Mouse (Mus musculus): ENCODE measurements around the gene Tmem117.

The Tmem117 gene

GRCm38 (mm10) chr15:94903188-94903587 lies 274.2 kb downstream of the Tmem117 start:
- no peak for DNase-seq

GRCm38 (mm10) chr15:94904672-94905407 lies 275.8 kb downstream of the Tmem117 start:
- no peak for DNase-seq

- no peak for DNase-seq
These were observed 292.6 kb downstream of the Tmem117 start for GRCm38 (mm10) chr15:94921672-94922071.

- no peak for DNase-seq
These were observed 299.0 kb downstream of the Tmem117 start for GRCm38 (mm10) chr15:94927986-94928385.

- no peak for DNase-seq
These were observed 301.7 kb downstream of the Tmem117 start for GRCm38 (mm10) chr15:94930743-94931142.

GRCm38 (mm10) chr15:94933044-94933443 lies 304.0 kb downstream of the Tmem117 start:
- DNase-seq: no peak

GRCm38 (mm10) chr15:94933480-94933879 lies 304.4 kb downstream of the Tmem117 start:
- DNase-seq: no peak

- no peak for DNase-seq
These were observed 312.9 kb downstream of the Tmem117 start for GRCm38 (mm10) chr15:94941954-94942353.

- no peak for DNase-seq
These were observed 313.4 kb downstream of the Tmem117 start for GRCm38 (mm10) chr15:94942465-94942864.

- no peak for DNase-seq
These were observed 314.9 kb downstream of the Tmem117 start for GRCm38 (mm10) chr15:94943891-94944290.

GRCm38 (mm10) chr15:94951382-94952048 lies 322.5 kb downstream of the Tmem117 start:
- DNase-seq: no peak

GRCm38 (mm10) chr15:94956697-94957096 lies 327.7 kb downstream of the Tmem117 start:
- DNase-seq: no peak

GRCm38 (mm10) chr15:94957202-94957601 lies 328.2 kb downstream of the Tmem117 start:
- no peak for DNase-seq

- no peak for DNase-seq
These were observed 338.0 kb downstream of the Tmem117 start for GRCm38 (mm10) chr15:94967004-94967403.

- DNase-seq: no peak
These were observed 339.6 kb downstream of the Tmem117 start for GRCm38 (mm10) chr15:94968403-94969180.

GRCm38 (mm10) chr15:94981798-94982197 lies 352.8 kb downstream of the Tmem117 start:
- DNase-seq: no peak

GRCm38 (mm10) chr15:94995352-94995751 lies 366.3 kb downstream of the Tmem117 start:
- no peak for DNase-seq

- no peak for DNase-seq
These were observed 376.2 kb downstream of the Tmem117 start for GRCm38 (mm10) chr15:95005121-95005824.

GRCm38 (mm10) chr15:95022251-95022650 lies 393.2 kb downstream of the Tmem117 start:
- DNase-seq: no peak

GRCm38 (mm10) chr15:95024401-95024800 lies 395.4 kb downstream of the Tmem117 start:
- no peak for DNase-seq

- no peak for DNase-seq
These were observed 399.9 kb downstream of the Tmem117 start for GRCm38 (mm10) chr15:95028862-95029486.

GRCm38 (mm10) chr15:95029487-95029875 lies 400.4 kb downstream of the Tmem117 start:
- DNase-seq: no peak

GRCm38 (mm10) chr15:95042437-95042836 lies 413.4 kb downstream of the Tmem117 start:
- DNase-seq: no peak

Measured in kidney, adult 11 months (tissue).